Mouse (Mus musculus): ENCODE measurements around the gene Ctxn1.

Ctxn1 gene

GRCm38 (mm10) chr8:4214006-4214980, 44.8 kb downstream of the Ctxn1 start:
- peak; percentile 38 for DNase-seq (ENCODE audit: inconsistent ontology term)

- DNase-seq (ENCODE audit: inconsistent ontology term), result peak; percentile 61
Measured at GRCm38 (mm10) chr8:4213210-4214005, 45.7 kb downstream of the Ctxn1 start.

- peak; percentile 26 for DNase-seq (ENCODE audit: inconsistent ontology term)
Measured at GRCm38 (mm10) chr8:4212809-4213209, 46.3 kb downstream of the Ctxn1 start.

- no peak for DNase-seq (ENCODE audit: inconsistent ontology term)
Measured at GRCm38 (mm10) chr8:4211097-4211496, 48.0 kb downstream of the Ctxn1 start.
